ENCODE assay signal across 15 mouse cellular contexts in genomic region chr5:44942575-44942974, GRCm38 (mm10).
A peak's percentile ranks its signal among the peaks of the same experiment; 100 is the strongest.
DNase-seq lines count a peak whose midpoint lies in the region; ATAC-seq lines count a peak whose summit lies in the region.
"Had no signal": no experiment of that assay in that cellular context is flagged by ENCODE, and none has a peak within 500 bp of the region (broad histone marks: within the 10 kb centered on the region; RNA-seq: fewer than 3 reads in every experiment).

No protein-coding gene starts in this region.

- H3K4me3 ChIP-seq in kidney, embryonic 16.5 days (ENCODE audit: low read length), result no peak overlapping the region
- H3K4me3 ChIP-seq in neural tube, embryonic 11.5 days (ENCODE audit: low read depth, low read length), result no peak overlapping the region
- H3K4me3 ChIP-seq in limb, embryonic 11.5 days (ENCODE audit: low read depth, low read length), result no peak overlapping the region
- no peak overlapping the region for H3K4me3 ChIP-seq in stomach, embryonic 16.5 days (replicated peaks; ENCODE audit: low read length)
- H3K4me3 ChIP-seq: heart, embryonic 12.5 days; liver, embryonic 15.5 days had no signal

- peak overlapping the region; percentile 73 for H3K27ac ChIP-seq in kidney, embryonic 16.5 days (ENCODE audit: low read length)
- no peak overlapping the region for H3K27ac ChIP-seq in neural tube, embryonic 11.5 days (ENCODE audit: low read depth, low read length)
- peak overlapping the region; percentile 83; the same call in 1 of the 2 replicates for H3K27ac ChIP-seq in limb, embryonic 11.5 days (replicated peaks; ENCODE audit: low read depth, low read length)
- H3K27ac ChIP-seq in stomach, embryonic 16.5 days (ENCODE audit: low read length), result peak overlapping the region; percentile 55; the same call in 1 of the 2 replicates
- H3K27ac ChIP-seq: liver, embryonic 15.5 days had no signal

- no peaks in the 10 kb centered on the region for H3K27me3 ChIP-seq in kidney, embryonic 16.5 days (ENCODE audit: insufficient read depth, low read length)
- H3K27me3 ChIP-seq in neural tube, embryonic 11.5 days (ENCODE audit: control insufficient read depth, insufficient read depth, low read length), result no peaks in the 10 kb centered on the region
- H3K27me3 ChIP-seq in limb, embryonic 11.5 days (ENCODE audit: control insufficient read depth, insufficient read depth, low read length), result no peaks in the 10 kb centered on the region
- no peaks in the 10 kb centered on the region for H3K27me3 ChIP-seq in stomach, embryonic 16.5 days (ENCODE audit: control insufficient read depth, insufficient read depth, low read length)
- H3K27me3 ChIP-seq: heart, embryonic 12.5 days; liver, embryonic 15.5 days had no signal

- no peak for DNase-seq in kidney, adult 8-10 months
- no peak for DNase-seq in neural tube, embryonic 11.5 days (ENCODE audit: low spot score)
- DNase-seq in neural tube, embryonic 10.5 days (ENCODE audit: extremely low spot score, low spot score), result no peak
- no peak for DNase-seq in limb, embryonic 11.5 days (ENCODE audit: low spot score)
- DNase-seq in retina, postnatal 1 day, result no peak
- no peak for DNase-seq in adrenal gland, adult 2 months
- DNase-seq: adrenal gland, adult 8-10 months; cerebellum, postnatal 10 days; heart, postnatal 4 days; thymus, adult 2 months had no signal

- no peak overlapping the region for H3K9ac ChIP-seq in kidney, embryonic 16.5 days (replicated peaks; ENCODE audit: low read length)
- H3K9ac ChIP-seq in neural tube, embryonic 11.5 days (ENCODE audit: low read length), result no peak overlapping the region
- H3K9ac ChIP-seq in limb, embryonic 11.5 days (ENCODE audit: low read length), result no peak overlapping the region
- H3K9ac ChIP-seq in stomach, embryonic 16.5 days (ENCODE audit: low read length), result no peak overlapping the region
- H3K9ac ChIP-seq: heart, embryonic 12.5 days; liver, embryonic 15.5 days had no signal

- H3K4me2 ChIP-seq in kidney, embryonic 16.5 days (replicated peaks; ENCODE audit: low read depth, low read length), result no peak overlapping the region
- H3K4me2 ChIP-seq in neural tube, embryonic 11.5 days (ENCODE audit: low read depth), result no peak overlapping the region
- no peak overlapping the region for H3K4me2 ChIP-seq in limb, embryonic 11.5 days (ENCODE audit: low read depth, severe bottlenecking)
- no peak overlapping the region for H3K4me2 ChIP-seq in stomach, embryonic 16.5 days (ENCODE audit: low read depth, low read length)
- H3K4me2 ChIP-seq: heart, embryonic 12.5 days; liver, embryonic 15.5 days had no signal

- no peaks in the 10 kb centered on the region for H3K36me3 ChIP-seq in kidney, embryonic 16.5 days (ENCODE audit: insufficient read depth, low read length)
- H3K36me3 ChIP-seq in neural tube, embryonic 11.5 days (ENCODE audit: control insufficient read depth, insufficient read depth, low read length), result no peaks in the 10 kb centered on the region
- no peaks in the 10 kb centered on the region for H3K36me3 ChIP-seq in limb, embryonic 11.5 days (ENCODE audit: control insufficient read depth, insufficient read depth, low read length)
- H3K36me3 ChIP-seq in stomach, embryonic 16.5 days (ENCODE audit: control insufficient read depth, insufficient read depth, low read length), result no peaks in the 10 kb centered on the region
- H3K36me3 ChIP-seq: G1E; heart, embryonic 12.5 days; liver, embryonic 15.5 days had no signal

- WGBS in kidney, embryonic 16.5 days, result 41% methylated on average over 2 of the region's 2 CpGs
- WGBS in neural tube, embryonic 11.5 days, result 53% methylated on average over 2 of the region's 2 CpGs
- 38% methylated on average over 2 of the region's 2 CpGs for WGBS in limb, embryonic 11.5 days
- WGBS in stomach, embryonic 16.5 days, result 51% methylated on average over 2 of the region's 2 CpGs

- no peak for ATAC-seq in kidney, embryonic 16.5 days (ENCODE audit: low FRiP score, low TSS enrichment)
- peak; percentile 13; the same call in 1 of the 2 replicates for ATAC-seq in neural tube, embryonic 11.5 days (ENCODE audit: insufficient read depth, low FRiP score, low TSS enrichment)
- ATAC-seq in limb, embryonic 11.5 days (ENCODE audit: insufficient number of reproducible peaks, low FRiP score, low TSS enrichment, low read depth), result 0 out of 2 replicates have a peak, but pooled peaks have one; percentile 12
- no peak for ATAC-seq in stomach, embryonic 16.5 days (ENCODE audit: insufficient read depth, low FRiP score)

- H3K4me1 ChIP-seq in kidney, embryonic 16.5 days (ENCODE audit: insufficient read depth, low read length), result peaks cover 11% of the 10 kb centered on the region
- H3K4me1 ChIP-seq in neural tube, embryonic 11.5 days (ENCODE audit: control insufficient read depth, insufficient read depth, low read length), result peaks cover 9% of the 10 kb centered on the region
- peaks cover 14% of the 10 kb centered on the region for H3K4me1 ChIP-seq in limb, embryonic 11.5 days (ENCODE audit: control insufficient read depth, insufficient read depth, low read length)
- peaks cover 13% of the 10 kb centered on the region for H3K4me1 ChIP-seq in stomach, embryonic 16.5 days (ENCODE audit: control insufficient read depth, insufficient read depth, low read length)
- H3K4me1 ChIP-seq: liver, embryonic 15.5 days had no signal

- H3K9me3 ChIP-seq in kidney, embryonic 16.5 days (ENCODE audit: low read length), result peaks cover 3% of the 10 kb centered on the region; the same call in 1 of the 2 replicates
- no peaks in the 10 kb centered on the region; the same call in 1 of the 2 replicates for H3K9me3 ChIP-seq in neural tube, embryonic 11.5 days (ENCODE audit: control insufficient read depth, low read length)
- no peaks in the 10 kb centered on the region for H3K9me3 ChIP-seq in limb, embryonic 11.5 days (ENCODE audit: control insufficient read depth, low read length)
- no peaks in the 10 kb centered on the region; the same call in 1 of the 2 replicates for H3K9me3 ChIP-seq in stomach, embryonic 16.5 days (replicated peaks; ENCODE audit: control insufficient read depth, low read length)
- H3K9me3 ChIP-seq: G1E; heart, embryonic 12.5 days; liver, embryonic 15.5 days had no signal

Comparison
In these comparisons a context has a peak if more than half of its experiments do, and no peak if none do; other contexts are left out.
1. ATAC-seq: peak in neural tube, embryonic 11.5 days (single experiment) and limb, embryonic 11.5 days (single experiment); none in kidney, embryonic 16.5 days (single experiment) and stomach, embryonic 16.5 days (single experiment).